Mouse (Mus musculus) common myeloid progenitor, adult 5-6 weeks (primary cell): ENCODE data around the gene Stk39. TPM values are rescaled to one million over a fixed set of nuclear protein-coding genes. Genes with fewer than 3 reads are reported as not detected.

Experiments used
- ATAC-seq: replicated peaks from 2 replicates; pipeline ENCODE4 v1.8.0; 2016; ENCODE audit warnings: low read depth, mild to moderate bottlenecking, moderate TSS enrichment, inconsistent platforms; ENCODE audit not compliant: poor library complexity, severe bottlenecking
- total RNA-seq: library from RNA; stranded (forward); fragments of 200-1000, 187-1606 nt; gene quantifications from 2 replicates; pipeline ENCODE4 v1.2.3, GENCODE M21; 2017

Gene Stk39
- total RNA-seq, 1 experiment from 2014 or later, result 3.9 TPM

- no peak for ATAC-seq
These were observed 278.6 kb downstream of the Stk39 start for GRCm38 (mm10) chr2:68193465-68193837.

DNA sequence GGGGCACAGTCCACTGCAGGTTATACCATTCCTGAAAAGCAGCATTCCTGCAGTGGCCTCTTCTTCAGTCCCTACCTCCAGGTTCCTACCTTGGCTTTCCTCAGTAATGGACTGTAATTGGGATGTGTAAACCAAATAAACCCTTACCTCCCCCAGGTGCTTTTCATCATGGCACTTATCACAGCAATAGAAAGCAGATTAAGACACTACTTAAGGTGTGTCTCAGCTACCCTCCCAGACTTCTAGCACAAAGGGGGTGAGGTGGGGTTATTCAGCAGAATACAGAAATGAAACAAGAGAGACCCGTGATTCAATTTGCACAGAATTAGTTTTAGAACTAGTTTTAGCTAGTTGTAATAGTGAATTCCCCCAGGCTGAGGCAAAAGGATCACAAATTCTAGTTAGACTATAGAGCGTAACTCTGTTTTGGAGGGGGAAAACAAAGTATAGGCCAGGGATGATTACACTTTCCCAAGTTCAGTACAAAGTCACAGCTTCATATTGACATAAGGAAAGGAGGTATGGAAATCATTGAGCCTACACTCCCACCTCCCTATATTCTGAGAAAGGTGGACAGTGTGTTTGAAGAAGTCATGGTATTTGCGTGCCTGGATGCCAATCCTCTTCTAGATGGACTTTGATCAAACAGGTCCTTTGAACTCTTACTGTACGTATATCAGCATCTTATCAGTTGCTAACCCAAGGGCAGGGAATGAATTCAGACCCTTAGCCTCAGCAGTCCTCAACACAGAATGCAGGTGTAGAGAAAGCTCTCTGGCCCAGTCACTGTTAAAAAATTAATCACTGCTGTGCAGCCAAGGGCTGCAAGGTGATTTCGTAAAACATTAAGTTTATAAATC, 279.2 kb downstream of the Stk39 start:
- no peak for ATAC-seq

- no peak for ATAC-seq
These were observed 295.6 kb downstream of the Stk39 start for GRCm38 (mm10) chr2:68176425-68176824.

DNA sequence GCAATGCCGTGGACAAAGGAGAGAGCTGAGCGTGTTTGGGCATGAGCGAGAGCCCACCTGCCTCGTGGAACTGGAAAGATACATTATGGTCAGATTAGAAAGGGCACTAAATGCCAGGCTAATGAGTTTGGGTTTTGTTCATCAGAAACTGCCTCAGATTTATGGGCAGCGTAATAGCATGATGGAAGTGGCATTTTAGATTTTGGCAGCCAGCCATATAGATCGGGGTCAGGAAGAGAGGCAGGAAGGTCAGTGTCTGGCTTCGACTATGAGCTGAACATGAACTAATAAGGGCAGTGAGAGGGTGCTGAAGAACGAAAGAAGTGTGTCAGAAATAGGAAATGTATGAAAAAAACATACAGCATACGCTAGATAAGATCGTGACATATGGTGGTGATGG, 300.8 kb downstream of the Stk39 start:
- ATAC-seq, result no peak

DNA sequence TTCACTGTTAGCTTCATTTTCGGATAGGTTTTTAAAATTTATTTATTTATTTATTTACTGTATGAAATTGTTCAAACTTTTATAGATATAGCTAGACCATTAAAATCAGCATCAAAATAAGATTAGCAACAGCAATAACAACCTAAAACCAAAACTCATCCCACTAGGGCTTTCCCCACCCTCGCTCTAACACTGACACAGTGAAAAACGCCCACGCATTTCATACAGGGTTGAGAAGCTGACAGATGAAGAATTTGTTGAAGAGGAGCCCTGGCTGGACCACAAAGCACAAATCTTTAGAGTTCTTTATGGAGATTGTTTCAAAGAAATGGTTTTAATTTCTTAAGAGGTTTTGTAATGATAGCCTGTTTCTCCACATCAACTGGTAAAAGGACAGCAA, 310.1 kb downstream of the Stk39 start:
- ATAC-seq, result no peak

DNA sequence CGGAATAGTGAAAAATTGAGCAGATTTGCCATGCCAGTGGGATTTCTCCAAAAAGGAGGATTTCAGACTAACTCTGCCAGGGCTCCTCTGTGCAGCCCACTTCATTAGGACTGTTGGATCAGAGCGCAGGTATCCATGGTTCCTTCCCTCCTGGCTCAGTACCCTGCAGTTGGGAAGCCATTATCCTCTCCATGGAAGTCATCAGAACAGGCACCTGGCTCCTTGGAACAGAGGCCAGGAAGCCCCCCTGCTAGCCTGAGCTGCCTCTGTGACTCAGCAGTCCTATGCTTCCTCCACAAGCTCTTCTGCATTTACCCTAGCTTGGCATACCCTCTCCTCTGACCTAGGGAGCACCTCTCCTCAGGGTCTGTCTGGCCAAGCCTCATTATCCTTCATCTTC, 311.5 kb downstream of the Stk39 start:
- no peak for ATAC-seq

Other genes starting within 250 kb of the Stk39 start
- not detected in 2 replicates for gene 4933409G03Rik, start 110.1 kb upstream of the Stk39 start, total RNA-seq
- gene 4932414N04Rik, start 184.2 kb upstream of the Stk39 start, total RNA-seq, result not detected in 2 replicates